Mouse (Mus musculus): Measurements from ENCODE around the gene Tbx20.
A peak's percentile ranks its signal among the peaks of the same experiment; 100 is the strongest.

Gene Tbx20

DNA sequence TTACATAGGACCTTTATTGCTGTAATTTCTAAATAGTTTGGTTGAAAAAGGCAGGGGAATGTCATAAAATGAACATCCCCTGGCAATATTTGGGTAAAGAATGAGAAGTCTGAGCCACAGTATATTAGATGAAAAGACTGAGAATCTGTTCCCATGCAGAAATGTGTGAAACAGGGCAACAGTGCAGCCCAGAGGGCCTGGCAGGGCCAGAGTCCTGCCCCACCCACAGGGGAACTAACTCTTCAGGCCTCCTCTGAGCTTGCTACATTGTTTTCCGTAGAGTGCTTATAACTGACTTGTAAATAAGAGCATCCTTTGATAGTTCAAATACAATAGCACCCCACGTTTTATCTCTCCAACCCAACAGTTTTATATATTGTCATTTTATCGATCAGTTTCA, 7.0 kb downstream of the Tbx20 start:
- DNase-seq (ENCODE audit: low spot score): no peak

GRCm38 (mm10) chr9:24765572-24765971, 8.5 kb downstream of the Tbx20 start:
- DNase-seq (ENCODE audit: low spot score): no peak

- peak; percentile 19 for DNase-seq (ENCODE audit: low spot score)
Observed at GRCm38 (mm10) chr9:24760461-24760860, 13.6 kb downstream of the Tbx20 start.

- DNase-seq (ENCODE audit: low spot score): no peak
Observed at GRCm38 (mm10) chr9:24744958-24745357, 29.1 kb downstream of the Tbx20 start.

GRCm38 (mm10) chr9:24701246-24701645, 72.9 kb downstream of the Tbx20 start:
- no peak for DNase-seq (ENCODE audit: low spot score)

DNA sequence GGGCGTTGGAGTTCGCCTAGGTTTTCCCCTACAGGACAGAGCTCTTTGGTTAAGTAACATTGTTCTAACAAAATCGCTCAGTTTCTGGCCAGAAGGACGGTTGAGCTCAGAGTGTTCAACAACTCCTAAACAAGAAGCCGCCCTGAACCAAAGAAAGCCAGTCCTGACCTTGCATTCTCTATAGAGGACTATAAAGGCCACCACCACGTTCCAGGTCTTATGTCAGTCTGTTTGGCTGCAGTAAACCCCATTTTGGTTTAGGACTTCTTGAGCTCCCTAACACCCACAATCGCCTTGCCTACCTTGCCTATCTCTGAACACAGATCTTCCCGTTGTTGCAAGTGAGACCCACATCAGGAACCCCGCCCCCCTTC, 77.7 kb downstream of the Tbx20 start:
- DNase-seq (ENCODE audit: low spot score): no peak

DNA sequence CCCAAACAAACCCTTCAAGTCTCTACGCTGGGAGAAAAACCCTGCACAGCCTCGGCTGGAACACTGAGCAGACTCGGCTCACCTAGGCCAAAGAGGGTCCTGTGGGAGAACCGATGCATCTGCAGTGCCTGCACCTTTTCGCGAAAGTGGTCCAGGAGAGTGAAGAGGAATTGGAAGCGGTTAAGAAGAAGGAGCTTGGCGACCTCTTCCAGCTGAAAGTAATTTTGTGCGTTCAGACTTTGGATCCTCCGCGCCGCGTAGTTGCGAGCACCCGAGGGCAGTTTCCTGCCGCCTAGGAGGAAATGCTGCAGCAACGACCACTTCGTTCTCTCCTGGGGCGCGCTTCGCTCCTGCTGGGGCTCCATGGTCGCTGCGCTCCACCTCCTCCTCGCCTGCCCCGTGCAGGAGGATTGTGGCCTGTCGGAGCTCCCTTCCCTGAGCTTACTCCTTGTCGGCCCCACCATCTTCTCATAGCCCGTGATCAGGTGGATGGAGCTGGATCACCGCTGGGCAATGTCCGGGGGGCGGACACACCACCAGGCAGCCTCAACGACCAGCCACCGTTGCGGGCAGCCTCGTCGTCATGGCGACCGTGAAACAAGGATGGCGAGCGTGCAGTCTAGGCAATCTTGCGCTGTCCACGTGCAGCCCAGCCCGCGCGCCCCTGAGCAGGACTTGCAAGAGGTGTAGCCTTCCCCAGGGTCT, 78.3 kb downstream of the Tbx20 start, which contains the start of gene Dpy19l2:
TSS of gene Dpy19l2 (minus strand) at position 594 of the 705 bp plus-strand sequence.
- DNase-seq (ENCODE audit: low spot score): peak; percentile 52
